Comparison of ENCODE assay signal across 10 mouse cellular contexts in the genomic region with DNA sequence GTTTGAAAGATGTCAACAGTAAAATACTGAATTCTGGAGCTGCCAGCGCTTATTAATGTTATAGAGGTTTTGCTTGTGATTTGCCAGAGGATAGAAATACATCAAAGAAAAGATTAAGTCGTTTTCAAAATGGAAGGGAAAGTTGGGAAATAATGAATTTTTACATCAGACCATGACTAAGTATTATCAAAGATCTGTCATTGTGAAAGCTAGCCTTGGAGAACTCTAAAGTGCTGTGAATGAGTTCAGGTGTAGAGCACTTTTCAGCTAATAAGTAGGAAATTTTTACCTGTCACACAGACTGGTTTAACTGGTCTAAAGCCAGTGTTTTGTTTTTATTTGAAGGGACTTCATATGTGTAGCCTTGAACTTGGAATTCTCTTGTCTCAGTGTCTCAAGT. TPM values are rescaled to one million over a fixed set of nuclear protein-coding genes. Genes with fewer than 3 reads are reported as not detected.
DNase-seq lines count a peak whose midpoint lies in the region; ATAC-seq lines count a peak whose summit lies in the region.
"Had no signal": no experiment of that assay in that cellular context is flagged by ENCODE, and none has a peak within 500 bp of the region (broad histone marks: within the 10 kb centered on the region; RNA-seq: fewer than 3 reads in every experiment).

No protein-coding gene starts in this region.

- 80% methylated on average over 2 of the region's 2 CpGs for WGBS in neural tube, embryonic 11.5 days
- 82% methylated on average over 2 of the region's 2 CpGs for WGBS in hindbrain, embryonic 10.5 days
- 56% methylated on average over 2 of the region's 2 CpGs for WGBS in liver, embryonic 16.5 days (ENCODE audit: insufficient replicate concordance)

- no peak overlapping the region for H3K27ac ChIP-seq in neural tube, embryonic 11.5 days (ENCODE audit: low read depth, low read length)
- no peak overlapping the region for H3K27ac ChIP-seq in hindbrain, embryonic 10.5 days
- H3K27ac ChIP-seq in liver, embryonic 16.5 days (ENCODE audit: low read length) = no peak overlapping the region

- peaks cover 8% of the 10 kb centered on the region for H3K4me1 ChIP-seq in neural tube, embryonic 11.5 days (ENCODE audit: control insufficient read depth, insufficient read depth, low read length)
- peaks cover 27% of the 10 kb centered on the region for H3K4me1 ChIP-seq in hindbrain, embryonic 10.5 days (replicated peaks)
- H3K4me1 ChIP-seq in liver, embryonic 16.5 days (ENCODE audit: control insufficient read depth, low read depth, low read length) = peaks cover 12% of the 10 kb centered on the region

- no peaks in the 10 kb centered on the region for H3K9me3 ChIP-seq in neural tube, embryonic 11.5 days (ENCODE audit: control insufficient read depth, low read length)
- H3K9me3 ChIP-seq in hindbrain, embryonic 10.5 days = no peaks in the 10 kb centered on the region
- no peaks in the 10 kb centered on the region for H3K9me3 ChIP-seq in liver, embryonic 16.5 days (replicated peaks; ENCODE audit: control insufficient read depth, low read length)

- no peak overlapping the region for H3K4me3 ChIP-seq in neural tube, embryonic 11.5 days (ENCODE audit: low read depth, low read length)
- peak overlapping the region; percentile 83 for H3K4me3 ChIP-seq in hindbrain, embryonic 10.5 days
- peak overlapping the region; percentile 88 for H3K4me3 ChIP-seq in liver, embryonic 16.5 days (ENCODE audit: low read depth, low read length)

- no peaks in the 10 kb centered on the region for H3K27me3 ChIP-seq in neural tube, embryonic 11.5 days (ENCODE audit: control insufficient read depth, insufficient read depth, low read length)
- no peaks in the 10 kb centered on the region; the same call in 1 of the 2 replicates for H3K27me3 ChIP-seq in hindbrain, embryonic 10.5 days (ENCODE audit: insufficient read depth, poor library complexity, severe bottlenecking)
- no peaks in the 10 kb centered on the region for H3K27me3 ChIP-seq in liver, embryonic 16.5 days (ENCODE audit: control insufficient read depth, insufficient read depth, low read depth, low read length)

- no peak overlapping the region for H3K9ac ChIP-seq in neural tube, embryonic 11.5 days (ENCODE audit: low read length)
- peak overlapping the region; percentile 83 for H3K9ac ChIP-seq in liver, embryonic 16.5 days (ENCODE audit: low read depth, low read length)

- no peak for DNase-seq in neural tube, embryonic 11.5 days (ENCODE audit: low spot score)
- DNase-seq in neural tube, embryonic 10.5 days (ENCODE audit: extremely low spot score, low spot score) = no peak
- DNase-seq in hindbrain, embryonic 10.5 days (ENCODE audit: low spot score) = no peak
- DNase-seq in frontal cortex, postnatal 36 days (ENCODE audit: low spot score in 2 of 2) = no peak
- no peak for DNase-seq in heart, adult 11 months
- no peak for DNase-seq in thymus, postnatal 14 days
- DNase-seq: kidney, postnatal 10 days had no signal

- no peaks in the 10 kb centered on the region for H3K36me3 ChIP-seq in neural tube, embryonic 11.5 days (ENCODE audit: control insufficient read depth, insufficient read depth, low read length)
- 0 out of 2 replicates have a peak, but pooled peaks cover 4% of the 10 kb centered on the region for H3K36me3 ChIP-seq in hindbrain, embryonic 10.5 days
- no peaks in the 10 kb centered on the region for H3K36me3 ChIP-seq in liver, embryonic 16.5 days (ENCODE audit: control insufficient read depth, insufficient read depth)

- H3K4me2 ChIP-seq in neural tube, embryonic 11.5 days (ENCODE audit: low read depth) = peak overlapping the region; percentile 75
- H3K4me2 ChIP-seq in liver, embryonic 16.5 days (ENCODE audit: low read depth, low read length) = peak overlapping the region; percentile 98

- no peak for ATAC-seq in neural tube, embryonic 11.5 days (ENCODE audit: insufficient read depth, low FRiP score, low TSS enrichment)
- ATAC-seq in liver, embryonic 16.5 days (ENCODE audit: low read depth) = no peak

RNA-seq across cellular contexts. Expression of gene Gm11437, which starts 14.0 kb away (rescaled TPM):
- not detected in 2 replicates for polyA plus RNA-seq in neural tube, embryonic 11.5 days (2014; fragmentation: Nextera tagmentation; extraction: Ambion mirVana)
- 0.12 TPM in 1 of 2 replicates, not detected in the other for polyA plus RNA-seq in hindbrain, embryonic 10.5 days (2016; fragmentation: Nextera tagmentation; extraction: Ambion mirVana)
- not detected in 2 replicates for polyA plus RNA-seq in liver, embryonic 16.5 days (2015; fragmentation: Nextera tagmentation; extraction: Ambion mirVana)
- polyA plus RNA-seq: cortical plate, adult 2 months; thymus, postnatal 0 days had no signal

RNA-seq across cellular contexts. Expression of gene Acaca, which starts 51.8 kb away (rescaled TPM):
- 29.4 and 29.9 TPM in 2 replicates for polyA plus RNA-seq in neural tube, embryonic 11.5 days (2014; fragmentation: Nextera tagmentation; extraction: Ambion mirVana)
- polyA plus RNA-seq in hindbrain, embryonic 10.5 days (2016; fragmentation: Nextera tagmentation; extraction: Ambion mirVana) = 21.7 and 22.6 TPM in 2 replicates
- 6.0 and 6.7 TPM in 2 replicates for polyA plus RNA-seq in liver, embryonic 16.5 days (2015; fragmentation: Nextera tagmentation; extraction: Ambion mirVana)

RNA-seq across cellular contexts. Expression of gene Tada2a, which starts 51.9 kb away (rescaled TPM):
- polyA plus RNA-seq in neural tube, embryonic 11.5 days (2014; fragmentation: Nextera tagmentation; extraction: Ambion mirVana) = 32.8 and 37.5 TPM in 2 replicates
- polyA plus RNA-seq in hindbrain, embryonic 10.5 days (2016; fragmentation: Nextera tagmentation; extraction: Ambion mirVana) = 30.5 and 36.1 TPM in 2 replicates
- 7.7 and 7.9 TPM in 2 replicates for polyA plus RNA-seq in liver, embryonic 16.5 days (2015; fragmentation: Nextera tagmentation; extraction: Ambion mirVana)
